Mouse (Mus musculus) ZHBTc4 (cell line): Measurements from ENCODE around the gene Olfr503.
"Not testable (repeated sequence)": the region's sequence is repeated elsewhere in the genome, so short reads cannot be mapped to it uniquely, and the experiment has no call there.

Source experiments
- DNase-seq: peaks from one replicate; pipeline ENCODE4 v3.0.0-alpha.2; 2011; ENCODE audit warnings: low read depth, low spot score

Olfr503 gene

GRCm38 (mm10) chr7:108544227-108544626 is at the start of gene Olfr503:
Gene Olfr503 (plus strand): TSS chr7:108544527.
- DNase-seq, result not testable (repeated sequence)

GRCm38 (mm10) chr7:108524965-108525364 is 19.4 kb upstream of the Olfr503 start, which contains the start of gene Olfr502:
Gene Olfr502 (minus strand): TSS chr7:108525065.
- no peak for DNase-seq

- peak; percentile 62 for DNase-seq
These were observed 1.9 kb upstream of the Olfr503 start for GRCm38 (mm10) chr7:108542416-108542815.

- DNase-seq, result no peak
These were observed 21.4 kb downstream of the Olfr503 start, which contains the start of gene Olfr504 for GRCm38 (mm10) chr7:108565693-108566092. Gene Olfr504 (minus strand): TSS chr7:108565793.

- DNase-seq, result no peak
These were observed 45.5 kb downstream of the Olfr503 start for GRCm38 (mm10) chr7:108589797-108590196.
